Mouse (Mus musculus) cerebellum, adult (tissue): ENCODE measurements at regions not wholly inside any gene's neighbourhood (a gene's known extent, or its start where the extent isn't known, plus 50 kb on each side); places are given as distances from the start of the nearest gene placed in this dataset.

Source experiments
- ATAC-seq: cut with Nextera tagmentation; 2 replicates; pipeline ENCODE4 v1.9.2; 2017; ENCODE audit warnings: mild to moderate bottlenecking, moderate library complexity, mixed read lengths; ENCODE audit not compliant: insufficient number of reproducible peaks, low FRiP score, low TSS enrichment

- ATAC-seq: no peak
Observed at GRCm38 (mm10) chr5:54178966-54179547, 180.8 kb downstream of the Stim2 start.

GRCm38 (mm10) chr5:54180192-54180611 is 181.9 kb downstream of the Stim2 start:
- no peak for ATAC-seq

GRCm38 (mm10) chr5:54180640-54181326 is 182.5 kb downstream of the Stim2 start:
- no peak for ATAC-seq

- ATAC-seq: no peak
Observed at GRCm38 (mm10) chr5:54181327-54181863, 183.1 kb downstream of the Stim2 start.

- ATAC-seq: no peak
Observed at GRCm38 (mm10) chr5:54182754-54183153, 184.5 kb downstream of the Stim2 start.

- no peak for ATAC-seq
Observed at GRCm38 (mm10) chr5:54185662-54186061, 187.4 kb downstream of the Stim2 start.

- no peak for ATAC-seq
Observed at GRCm38 (mm10) chr5:54186076-54186676, 187.9 kb downstream of the Stim2 start.

GRCm38 (mm10) chr5:54191688-54192087 is 193.4 kb downstream of the Stim2 start:
- no peak for ATAC-seq

GRCm38 (mm10) chr5:54194846-54195245 is 196.5 kb downstream of the Stim2 start:
- ATAC-seq: no peak

GRCm38 (mm10) chr5:54200032-54200431 is 201.7 kb downstream of the Stim2 start:
- no peak for ATAC-seq

GRCm38 (mm10) chr5:54200587-54200986 is 202.3 kb downstream of the Stim2 start:
- no peak for ATAC-seq

- 0 out of 2 replicates have a peak, but pooled peaks have one; percentile 45 for ATAC-seq
Observed at GRCm38 (mm10) chr5:54211457-54211856, 213.2 kb downstream of the Stim2 start.

- ATAC-seq: no peak
Observed at GRCm38 (mm10) chr5:54212038-54212589, 213.8 kb downstream of the Stim2 start.

GRCm38 (mm10) chr5:54225031-54225430 is 226.7 kb downstream of the Stim2 start:
- no peak for ATAC-seq

GRCm38 (mm10) chr5:54234580-54234979 is 236.3 kb downstream of the Stim2 start:
- no peak for ATAC-seq

- ATAC-seq: peak; percentile 36; the same call in 1 of the 2 replicates
Observed at GRCm38 (mm10) chr5:54235226-54235625, 236.9 kb downstream of the Stim2 start.

- ATAC-seq: no peak
Observed at GRCm38 (mm10) chr5:54237226-54237625, 238.9 kb downstream of the Stim2 start.

GRCm38 (mm10) chr5:54238646-54239167 is 240.4 kb downstream of the Stim2 start:
- no peak for ATAC-seq

GRCm38 (mm10) chr5:54239586-54239985 is 241.3 kb downstream of the Stim2 start:
- no peak for ATAC-seq

GRCm38 (mm10) chr5:54241169-54241917 is 243.0 kb downstream of the Stim2 start:
- ATAC-seq: no peak
